Mouse (Mus musculus) midbrain, embryonic 14.5 days (tissue): Measurements from ENCODE around the gene Fam178b. TPM values are rescaled to one million over a fixed set of nuclear protein-coding genes. Genes with fewer than 3 reads are reported as not detected.

Experiments used
- ATAC-seq: fragments of 200-750 bp; cut with Nextera tagmentation; 2 replicates; pipeline ENCODE4 v1.8.0; 2017; ENCODE audit warnings: moderate number of reproducible peaks, moderate library complexity; ENCODE audit not compliant: low FRiP score, low TSS enrichment
- DNase-seq: peaks from one replicate; pipeline ENCODE4 v3.0.0-alpha.2; 2015
- H3K27ac ChIP-seq: fragments of 300-500 bp; sonication (generic); replicated peaks from 2 replicates; pipeline ENCODE4 v1.5.1; 2014; ENCODE audit warnings: mild to moderate bottlenecking, low read depth, low read length, moderate library complexity
- H3K27me3 ChIP-seq: fragments of 300-500 bp; sonication (generic); 2 replicates; pipeline ENCODE4 v1.6.1; 2014; ENCODE audit warnings: low read length, control low read depth, mixed read lengths; ENCODE audit not compliant: control insufficient read depth, insufficient read depth
- H3K36me3 ChIP-seq: fragments of 300-500 bp; sonication (generic); 2 replicates; pipeline ENCODE4 v1.6.1; 2014; ENCODE audit warnings: low read length, control low read depth; ENCODE audit not compliant: control insufficient read depth, insufficient read depth
- H3K4me1 ChIP-seq: fragments of 300-500 bp; sonication (generic); 2 replicates; pipeline ENCODE4 v1.6.1; 2014; ENCODE audit warnings: mild to moderate bottlenecking, antibody characterized with exemption, low read length, control low read depth; ENCODE audit not compliant: control insufficient read depth, insufficient read depth
- H3K4me2 ChIP-seq: fragments of 300-500 bp; sonication (generic); 2 replicates; pipeline ENCODE4 v1.6.1; 2014; ENCODE audit warnings: mild to moderate bottlenecking, low read length, moderate library complexity
- H3K4me3 ChIP-seq: fragments of 300-500 bp; sonication (generic); replicated peaks from 2 replicates; pipeline ENCODE4 v1.5.1; 2014; ENCODE audit warnings: low read depth, low read length
- H3K9ac ChIP-seq: fragments of 300-500 bp; sonication (generic); replicated peaks from 2 replicates; pipeline ENCODE4 v1.6.1; 2014; ENCODE audit warnings: mild to moderate bottlenecking, low read length, moderate library complexity
- H3K9me3 ChIP-seq: fragments of 300-500 bp; sonication (generic); 2 replicates; pipeline ENCODE4 v1.6.1; 2016; ENCODE audit warnings: low read length, control low read depth, mixed read lengths; ENCODE audit not compliant: control insufficient read depth
- WGBS: fragments of 180-500 bp; shearing (Covaris S2); extraction: QIAGEN DNeasy Blood & Tissue Kit; methylation state at CpG from one replicate; pipeline ENCODE4 v1.1.7; 2014; 5-methylcytosine and 5-hydroxymethylcytosine counted together
- polyA plus RNA-seq: library from polyadenylated mRNA; unstranded; fragments of >200 nt; fragmentation: Nextera tagmentation; extraction: Ambion mirVana; gene quantifications from 2 replicates; pipeline ENCODE4 v1.2.1, GENCODE M21; 2014

Fam178b gene
- polyA plus RNA-seq, 1 experiment from 2014 or later, result 0.29 TPM

DNA sequence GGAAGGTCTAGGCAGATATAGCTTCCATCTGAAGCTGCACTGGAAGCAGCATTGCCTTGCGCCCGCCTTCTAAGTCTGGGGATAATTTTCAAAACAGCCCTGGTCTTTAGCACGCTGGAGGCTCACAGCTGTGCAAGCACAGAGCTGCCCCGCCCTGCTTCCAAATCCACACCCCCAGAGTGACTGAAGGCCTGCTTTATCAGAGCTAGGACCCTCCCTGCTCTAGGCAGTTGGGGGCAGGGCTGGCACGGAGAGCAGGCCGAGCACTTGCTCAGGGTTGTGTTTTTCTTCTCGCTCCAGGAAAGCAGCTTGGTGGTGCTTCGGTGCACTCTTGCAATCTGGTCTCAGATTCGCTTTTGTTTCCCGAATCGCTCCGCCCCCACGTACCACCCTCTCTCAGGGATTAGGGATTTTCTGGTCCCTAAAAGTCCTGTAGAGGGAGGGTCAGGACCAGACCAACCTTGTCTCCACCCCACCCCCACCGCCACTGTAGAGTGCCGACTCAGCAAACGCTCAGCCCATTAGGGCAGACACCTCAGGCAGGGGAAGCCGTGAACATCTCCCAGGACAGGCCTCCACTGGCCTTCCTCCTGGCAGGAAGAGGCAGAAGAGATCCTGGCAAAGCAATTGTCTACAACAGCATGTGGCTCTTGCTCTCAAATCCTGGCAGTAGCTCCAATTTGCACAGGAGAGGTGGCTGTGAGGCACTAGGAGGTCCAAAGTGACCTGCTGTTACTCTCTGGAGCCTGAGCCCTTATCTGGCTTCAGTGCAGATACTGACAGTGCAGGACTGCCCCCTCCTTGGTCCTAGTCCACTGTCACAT, 102.4 kb downstream of the Fam178b start:
- peak overlapping the region; percentile 24 for H3K4me2 ChIP-seq
- H3K27me3 ChIP-seq, result no peaks in the 10 kb centered on the region
- H3K36me3 ChIP-seq, result no peaks in the 10 kb centered on the region
- peaks cover 19% of the 10 kb centered on the region for H3K4me1 ChIP-seq
- 2% methylated on average over 17 of the region's 17 CpGs for WGBS
- peak; percentile 83 for ATAC-seq
- DNase-seq, result peak; percentile 75
- no peaks in the 10 kb centered on the region for H3K9me3 ChIP-seq
- H3K4me3 ChIP-seq, result no peak overlapping the region; the same call in 1 of the 2 replicates
- H3K27ac ChIP-seq, result peak overlapping the region; percentile 80
- H3K9ac ChIP-seq, result peak overlapping the region; percentile 43

DNA sequence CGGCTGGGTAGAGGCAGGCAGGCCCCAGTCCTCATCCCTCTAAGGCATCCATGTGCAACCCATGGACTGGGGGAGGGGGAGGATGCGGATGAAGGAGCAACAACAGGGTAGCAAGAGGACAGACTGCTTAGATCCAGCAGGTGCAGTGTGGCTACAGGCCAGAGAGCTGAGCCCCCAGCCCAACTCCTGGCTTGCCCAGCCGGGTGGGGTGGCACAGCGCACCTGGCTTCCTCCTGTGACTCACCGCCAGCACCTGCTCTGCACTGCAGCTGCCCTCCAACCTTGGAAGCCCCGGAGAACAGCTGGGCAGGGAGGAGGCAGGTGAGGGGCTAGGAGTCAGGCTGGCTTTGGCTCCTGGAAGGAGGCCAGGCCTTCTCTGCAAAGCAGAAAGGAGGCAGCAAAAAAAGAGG, 103.0 kb downstream of the Fam178b start:
- Histone ChIP-seq H3K27ac (peak overlapping the region; percentile 80), H3K4me1 (peaks cover 19% of the 10 kb centered on the region), H3K4me3 (no peak overlapping the region), H3K4me2 (peak overlapping the region; percentile 24), H3K9ac (peak overlapping the region; percentile 43; the same call in 1 of the 2 replicates), H3K27me3 (no peaks in the 10 kb centered on the region), H3K9me3 (no peaks in the 10 kb centered on the region), H3K36me3 (no peaks in the 10 kb centered on the region)
- 16% methylated on average over 6 of the region's 6 CpGs for WGBS
- ATAC-seq (peak; percentile 42), DNase-seq (no peak)

DNA sequence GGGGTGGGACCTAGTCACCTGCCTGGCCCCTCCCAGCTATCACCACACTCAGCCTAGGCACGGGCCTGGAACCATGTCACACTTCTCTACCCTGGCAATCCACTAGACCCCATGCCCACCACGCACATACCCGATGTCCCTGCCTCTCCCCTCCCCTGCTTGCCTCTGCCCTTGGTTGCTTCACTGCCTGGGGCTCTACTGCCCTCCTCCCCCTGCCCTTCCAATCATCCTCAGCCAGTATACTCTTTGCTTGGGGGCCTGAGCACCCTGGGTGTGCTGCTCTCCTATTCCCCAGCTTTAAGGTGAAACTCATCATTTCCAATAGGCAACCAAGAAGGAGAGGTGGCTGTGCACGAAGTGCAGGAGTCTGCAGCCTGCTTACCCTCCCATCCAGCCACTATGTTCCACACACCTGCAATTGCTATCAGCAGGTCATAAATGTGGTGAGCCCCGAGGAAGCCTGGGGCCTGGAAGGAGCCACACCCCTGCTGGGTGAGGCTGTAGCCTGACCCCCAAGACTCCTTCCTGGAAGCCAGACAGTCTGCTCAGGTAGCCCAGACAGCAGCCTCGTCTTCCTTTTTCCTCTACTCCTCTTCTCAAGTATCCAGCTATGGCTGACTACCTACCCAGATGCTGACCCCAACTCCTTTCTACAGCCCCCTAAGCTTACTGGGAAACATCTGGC, 105.8 kb downstream of the Fam178b start:
- Histone ChIP-seq H3K4me2 (no peak overlapping the region), H3K9ac (no peak overlapping the region), H3K36me3 (no peaks in the 10 kb centered on the region), H3K4me1 (peaks cover 19% of the 10 kb centered on the region), H3K27me3 (no peaks in the 10 kb centered on the region), H3K4me3 (no peak overlapping the region), H3K9me3 (no peaks in the 10 kb centered on the region), H3K27ac (no peak overlapping the region)
- WGBS, result 80% methylated on average over 6 of the region's 6 CpGs
- DNase-seq (no peak), ATAC-seq (no peak)

DNA sequence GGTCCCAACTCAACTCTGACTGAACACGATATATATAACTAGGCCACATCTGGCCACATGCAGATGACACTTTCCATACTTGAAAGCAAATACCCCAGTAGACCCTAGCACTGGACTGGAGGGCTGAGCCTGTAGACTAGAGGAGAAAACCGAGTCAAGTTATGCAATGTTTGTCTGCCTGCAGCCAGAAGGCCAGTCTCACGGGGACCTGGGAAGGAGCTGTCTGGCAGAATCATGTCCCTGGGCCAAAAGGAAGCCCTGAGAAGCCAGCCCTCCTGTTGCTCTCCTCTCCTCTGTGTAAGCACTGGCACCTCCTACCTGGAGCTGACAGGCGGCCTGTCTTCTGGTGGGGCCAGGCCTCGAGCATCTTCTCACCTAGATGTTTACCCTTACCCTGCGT, 107.6 kb downstream of the Fam178b start:
- DNase-seq, result no peak
- WGBS, result 73% methylated on average over 6 of the region's 6 CpGs

DNA sequence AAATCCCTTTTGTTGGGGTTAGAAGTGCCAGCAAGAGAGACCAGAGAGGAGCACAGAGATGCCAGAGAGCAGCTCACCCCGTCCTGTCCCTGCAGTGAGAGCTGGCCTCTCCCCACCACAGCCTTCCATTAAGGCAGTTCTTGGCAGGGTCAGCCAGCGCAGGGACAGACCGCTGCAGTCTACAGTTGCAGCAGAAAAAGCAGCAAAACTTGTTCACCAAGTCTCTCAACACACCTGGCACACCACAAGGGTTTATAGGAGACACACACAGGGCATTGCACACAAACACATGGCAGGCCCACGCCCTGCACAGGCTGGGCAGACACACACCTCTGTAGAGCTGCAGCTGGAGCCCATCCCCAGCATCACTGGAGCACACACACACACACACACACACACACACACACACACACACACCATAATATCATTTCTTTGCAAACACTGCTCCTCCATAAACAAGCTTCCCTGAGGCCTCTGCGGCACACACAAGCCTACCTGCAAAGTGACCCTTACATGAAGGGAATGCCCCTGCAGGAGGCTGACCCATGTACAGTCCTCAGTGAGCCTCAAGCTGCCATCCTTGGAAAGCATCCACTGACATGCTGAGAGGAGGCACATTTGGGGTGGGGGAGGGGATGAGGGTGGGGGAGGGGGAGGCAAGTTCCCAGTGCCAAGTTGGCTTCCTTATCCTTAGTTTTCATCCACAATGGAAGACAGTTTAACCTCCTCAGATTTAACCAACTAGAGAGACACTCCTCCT, 108.6 kb downstream of the Fam178b start:
- Histone ChIP-seq H3K36me3 (no peaks in the 10 kb centered on the region), H3K4me3 (no peak overlapping the region), H3K27ac (no peak overlapping the region), H3K9ac (no peak overlapping the region), H3K27me3 (no peaks in the 10 kb centered on the region), H3K9me3 (no peaks in the 10 kb centered on the region), H3K4me1 (no peaks in the 10 kb centered on the region; the same call in 1 of the 2 replicates), H3K4me2 (no peak overlapping the region)
- WGBS, result 89% methylated on average over 5 of the region's 5 CpGs
- DNase-seq (no peak), ATAC-seq (no peak)

More for the DNA sequence above, 107.6 kb downstream of the Fam178b start:
- H3K4me3 ChIP-seq, result no peak overlapping the region
- no peak for ATAC-seq
- no peak overlapping the region for H3K27ac ChIP-seq
- H3K36me3 ChIP-seq, result no peaks in the 10 kb centered on the region
- H3K27me3 ChIP-seq, result no peaks in the 10 kb centered on the region
- H3K9me3 ChIP-seq, result no peaks in the 10 kb centered on the region
- H3K4me1 ChIP-seq, result peaks cover 9% of the 10 kb centered on the region
- no peak overlapping the region for H3K9ac ChIP-seq
- no peak overlapping the region for H3K4me2 ChIP-seq

DNA sequence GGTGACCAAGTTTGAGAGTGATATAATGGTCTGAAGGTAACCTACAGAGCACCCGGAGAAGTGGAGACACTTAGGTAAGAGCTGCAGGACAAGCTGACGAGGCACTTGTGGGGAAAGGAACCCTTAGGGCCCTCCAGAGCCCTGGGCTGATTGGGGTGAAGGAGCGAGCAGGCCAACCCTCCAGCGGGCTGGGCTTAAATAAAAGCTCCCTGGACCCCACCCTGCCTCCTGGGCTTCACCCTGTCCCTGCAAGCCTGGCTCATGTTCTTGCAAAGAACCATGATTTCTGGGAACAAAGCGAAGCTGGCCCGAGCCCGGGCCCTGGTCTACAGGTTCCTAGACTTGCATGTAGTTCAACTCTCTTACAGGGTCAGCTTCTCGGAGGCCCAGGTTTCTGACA, 109.5 kb downstream of the Fam178b start:
- Histone ChIP-seq H3K4me1 (no peaks in the 10 kb centered on the region), H3K36me3 (no peaks in the 10 kb centered on the region), H3K9me3 (no peaks in the 10 kb centered on the region), H3K27ac (no peak overlapping the region), H3K27me3 (no peaks in the 10 kb centered on the region), H3K4me3 (no peak overlapping the region), H3K4me2 (no peak overlapping the region), H3K9ac (no peak overlapping the region)
- 83% methylated on average over 8 of the region's 8 CpGs for WGBS
- DNase-seq, result no peak
- ATAC-seq, result no peak

DNA sequence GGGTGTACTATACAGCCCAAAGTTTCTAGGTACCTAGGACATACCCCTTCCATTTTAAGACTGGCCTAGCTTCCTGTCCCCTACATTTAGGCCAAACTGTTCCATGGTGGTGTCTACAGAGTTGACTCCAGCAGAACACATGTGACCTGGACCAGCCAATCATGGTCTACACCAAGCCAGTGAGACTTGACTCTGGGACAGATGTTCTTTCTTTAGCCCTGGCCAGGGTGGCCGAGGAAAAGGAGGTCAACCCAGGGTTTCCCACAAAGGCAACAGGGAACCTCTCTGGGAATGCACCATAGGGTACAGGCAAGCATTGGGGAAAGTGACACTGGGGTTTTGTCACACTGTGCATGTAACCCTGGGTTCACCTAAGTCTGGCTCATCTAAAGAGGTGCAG, 110.3 kb downstream of the Fam178b start:
- H3K4me1 ChIP-seq, result no peaks in the 10 kb centered on the region
- H3K9ac ChIP-seq, result no peak overlapping the region
- H3K4me3 ChIP-seq, result no peak overlapping the region
- no peaks in the 10 kb centered on the region for H3K36me3 ChIP-seq
- no peak for ATAC-seq
- no peaks in the 10 kb centered on the region for H3K27me3 ChIP-seq
- H3K9me3 ChIP-seq, result no peaks in the 10 kb centered on the region
- H3K27ac ChIP-seq, result no peak overlapping the region
- DNase-seq, result no peak
- H3K4me2 ChIP-seq, result no peak overlapping the region
- 76% methylated on average over 1 of the region's 1 CpGs for WGBS

DNA sequence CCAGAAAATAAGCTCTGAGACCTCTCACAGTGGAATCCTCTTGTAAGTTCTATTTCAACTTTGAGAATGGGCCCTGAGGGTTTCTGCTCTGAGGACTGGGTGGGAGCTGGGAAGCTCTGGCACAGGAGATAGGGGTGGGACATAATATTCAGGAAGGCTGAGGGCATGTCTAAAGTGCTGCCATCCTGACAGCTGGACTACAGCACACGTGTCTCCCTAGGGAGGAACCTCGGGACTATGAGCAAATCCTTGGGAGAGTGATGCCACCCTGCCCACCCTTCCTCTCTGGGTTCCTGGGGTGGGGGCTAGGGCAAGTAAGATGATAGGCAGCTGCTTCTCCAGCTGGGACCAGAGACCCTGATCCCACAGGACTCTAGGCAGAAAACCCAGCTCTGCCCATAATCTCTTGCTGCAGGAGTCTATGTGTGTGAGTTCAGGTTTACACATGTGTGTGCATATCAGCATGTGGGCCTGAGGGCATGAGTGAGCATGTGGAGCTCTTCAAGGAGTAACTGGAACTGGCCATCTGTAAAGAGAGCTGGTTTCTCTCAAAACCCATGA, 110.8 kb downstream of the Fam178b start:
- Histone ChIP-seq H3K27me3 (no peaks in the 10 kb centered on the region), H3K27ac (no peak overlapping the region), H3K9ac (no peak overlapping the region), H3K4me1 (no peaks in the 10 kb centered on the region), H3K4me3 (no peak overlapping the region), H3K4me2 (no peak overlapping the region), H3K36me3 (no peaks in the 10 kb centered on the region), H3K9me3 (no peaks in the 10 kb centered on the region)
- no peak for DNase-seq
- ATAC-seq, result no peak
- WGBS, result 76% methylated on average over 2 of the region's 2 CpGs
